Comparison of ENCODE assay signal across 9 mouse cellular contexts in genomic region chr2:84851130-84852040, GRCm38 (mm10). TPM values are rescaled to one million over a fixed set of nuclear protein-coding genes. Genes with fewer than 3 reads are reported as not detected.
A peak's percentile ranks its signal among the peaks of the same experiment; 100 is the strongest.
DNase-seq lines count a peak whose midpoint lies in the region; ATAC-seq and TF ChIP-seq lines count a peak whose summit lies in the region.
"Had no signal": no experiment of that assay in that cellular context is flagged by ENCODE, and none has a peak within 500 bp of the region (broad histone marks: within the 10 kb centered on the region; RNA-seq: fewer than 3 reads in every experiment).

No protein-coding gene starts in this region.

- no peak overlapping the region for H3K9ac ChIP-seq in hindbrain, postnatal 0 days (replicated peaks; ENCODE audit: low read length)
- H3K9ac ChIP-seq in liver, embryonic 12.5 days = no peak overlapping the region
- no peak overlapping the region for H3K9ac ChIP-seq in neural tube, embryonic 13.5 days

- H3K36me3 ChIP-seq in hindbrain, postnatal 0 days (ENCODE audit: insufficient read depth, low read length) = no peaks in the 10 kb centered on the region
- peaks cover 100% of the 10 kb centered on the region for H3K36me3 ChIP-seq in liver, embryonic 12.5 days
- H3K36me3 ChIP-seq in neural tube, embryonic 13.5 days = no peaks in the 10 kb centered on the region

- no peak overlapping the region for H3K4me3 ChIP-seq in hindbrain, postnatal 0 days (ENCODE audit: low read length)
- no peak overlapping the region for H3K4me3 ChIP-seq in liver, embryonic 12.5 days
- H3K4me3 ChIP-seq in neural tube, embryonic 13.5 days = no peak overlapping the region
- H3K4me3 ChIP-seq: megakaryocyte, embryonic 14.5 days had no signal

- peak; percentile 72; the same call in 1 of the 2 replicates for ATAC-seq in hindbrain, postnatal 0 days
- ATAC-seq in liver, embryonic 12.5 days = peak; percentile 79
- ATAC-seq in neural tube, embryonic 13.5 days (ENCODE audit: low read depth) = no peak

- TF ChIP-seq CTCF in hindbrain, postnatal 0 days (IDR thresholded peaks at IDR 0.05; ENCODE audit: low read depth) = no peak

- H3K27me3 ChIP-seq in hindbrain, postnatal 0 days (ENCODE audit: insufficient read depth, low read length) = no peaks in the 10 kb centered on the region
- H3K27me3 ChIP-seq in liver, embryonic 12.5 days (replicated peaks) = no peaks in the 10 kb centered on the region
- H3K27me3 ChIP-seq in neural tube, embryonic 13.5 days = no peaks in the 10 kb centered on the region
- H3K27me3 ChIP-seq: megakaryocyte, embryonic 14.5 days had no signal

- no peaks in the 10 kb centered on the region for H3K4me1 ChIP-seq in hindbrain, postnatal 0 days (ENCODE audit: insufficient read depth, low read length)
- H3K4me1 ChIP-seq in liver, embryonic 12.5 days = peaks cover 61% of the 10 kb centered on the region
- H3K4me1 ChIP-seq in neural tube, embryonic 13.5 days (replicated peaks) = peaks cover 16% of the 10 kb centered on the region
- H3K4me1 ChIP-seq: megakaryocyte, embryonic 14.5 days had no signal

- H3K4me2 ChIP-seq in hindbrain, postnatal 0 days (ENCODE audit: low read depth, low read length) = 0 out of 2 replicates have a peak overlapping the region, but pooled peaks have one; percentile 23
- H3K4me2 ChIP-seq in liver, embryonic 12.5 days = peak overlapping the region; percentile 0; the same call in 1 of the 2 replicates
- H3K4me2 ChIP-seq in neural tube, embryonic 13.5 days = peak overlapping the region; percentile 37; the same call in 1 of the 2 replicates

- H3K9me3 ChIP-seq in hindbrain, postnatal 0 days (ENCODE audit: low read length) = no peaks in the 10 kb centered on the region
- no peaks in the 10 kb centered on the region for H3K9me3 ChIP-seq in liver, embryonic 12.5 days (replicated peaks)
- H3K9me3 ChIP-seq in neural tube, embryonic 13.5 days = no peaks in the 10 kb centered on the region
- H3K9me3 ChIP-seq: megakaryocyte, embryonic 14.5 days had no signal

- DNase-seq in adrenal gland, postnatal 4 days (ENCODE audit: low spot score in 2 of 2) = peak; percentile 41 to 47
- DNase-seq in gastrocnemius, postnatal 25 days = peak; percentile 92
- no peak for DNase-seq in hindbrain, postnatal 0 days (ENCODE audit: low spot score)
- no peak for DNase-seq in right cerebral cortex, adult 18-20 months
- no peak for DNase-seq in cerebellum, postnatal 36 days
- no peak for DNase-seq in thymus, adult 18-20 months

- WGBS in hindbrain, postnatal 0 days = 34% methylated on average over 23 of the region's 23 CpGs
- 66% methylated on average over 23 of the region's 23 CpGs for WGBS in liver, embryonic 12.5 days (ENCODE audit: insufficient replicate concordance)
- 31% methylated on average over 23 of the region's 23 CpGs for WGBS in neural tube, embryonic 13.5 days

- no peak overlapping the region for H3K27ac ChIP-seq in hindbrain, postnatal 0 days
- H3K27ac ChIP-seq in liver, embryonic 12.5 days = peak overlapping the region; percentile 69
- no peak overlapping the region for H3K27ac ChIP-seq in neural tube, embryonic 13.5 days (replicated peaks)

RNA-seq across cellular contexts. Expression of gene Slc43a1, which starts 12.7 kb away (rescaled TPM):
- 10 to 100 TPM in 1 of 2 experiments, 1 to 10 TPM in 1; 8.8 to 11.1 TPM for total RNA-seq in adrenal gland, postnatal 4 days (2021)
- total RNA-seq in gastrocnemius, postnatal 25 days (2021) = 1 to 10 TPM; 7.7 to 8.4 TPM
- 5.8 and 9.3 TPM in 2 replicates for total RNA-seq in hindbrain, postnatal 0 days (2014; rRNA removed)
- 1.3 and 1.5 TPM in 2 replicates for polyA plus RNA-seq in hindbrain, postnatal 0 days (2015; fragmentation: Nextera tagmentation; extraction: Ambion mirVana)
- 153 and 162 TPM in 2 replicates for polyA plus RNA-seq in liver, embryonic 12.5 days (2016; fragmentation: Nextera tagmentation; extraction: Ambion mirVana)
- 2.4 and 3.3 TPM in 2 replicates for polyA plus RNA-seq in neural tube, embryonic 13.5 days (2015; fragmentation: Nextera tagmentation; extraction: Ambion mirVana)

RNA-seq across cellular contexts. Expression of gene Timm10, which starts 24.6 kb away (rescaled TPM):
- 10 to 100 TPM; 40.5 to 43.7 TPM for total RNA-seq in adrenal gland, postnatal 4 days (2021)
- total RNA-seq in gastrocnemius, postnatal 25 days (2021) = 10 to 100 TPM; 49.3 to 51.3 TPM
- total RNA-seq in hindbrain, postnatal 0 days (2014; rRNA removed) = 44.5 and 57.3 TPM in 2 replicates
- 82.5 and 91.7 TPM in 2 replicates for polyA plus RNA-seq in hindbrain, postnatal 0 days (2015; fragmentation: Nextera tagmentation; extraction: Ambion mirVana)
- 50.9 and 54.3 TPM in 2 replicates for polyA plus RNA-seq in liver, embryonic 12.5 days (2016; fragmentation: Nextera tagmentation; extraction: Ambion mirVana)
- polyA plus RNA-seq in neural tube, embryonic 13.5 days (2015; fragmentation: Nextera tagmentation; extraction: Ambion mirVana) = 52.9 and 56.0 TPM in 2 replicates

RNA-seq across cellular contexts. Expression of gene Smtnl1, which starts 28.9 kb away (rescaled TPM):
- total RNA-seq in adrenal gland, postnatal 4 days (2021) = 1 to 10 TPM; 1.8 to 3.9 TPM
- 100 to 1,000 TPM; 101 to 105 TPM for total RNA-seq in gastrocnemius, postnatal 25 days (2021)
- 0.75 TPM in 1 of 2 replicates, not detected in the other for total RNA-seq in hindbrain, postnatal 0 days (2014; rRNA removed)
- not detected in 2 replicates for polyA plus RNA-seq in hindbrain, postnatal 0 days (2015; fragmentation: Nextera tagmentation; extraction: Ambion mirVana)
- polyA plus RNA-seq in liver, embryonic 12.5 days (2016; fragmentation: Nextera tagmentation; extraction: Ambion mirVana) = 0.29 and 0.43 TPM in 2 replicates
- polyA plus RNA-seq in neural tube, embryonic 13.5 days (2015; fragmentation: Nextera tagmentation; extraction: Ambion mirVana) = 0.17 TPM in 1 of 2 replicates, not detected in the other

RNA-seq across cellular contexts. Expression of gene Rtn4rl2, which starts 35.1 kb away (rescaled TPM):
- total RNA-seq in adrenal gland, postnatal 4 days (2021) = 1 to 10 TPM; 2.2 to 3.4 TPM
- total RNA-seq in gastrocnemius, postnatal 25 days (2021) = under 1 TPM; 0.43 to 0.54 TPM
- 10.1 and 12.2 TPM in 2 replicates for total RNA-seq in hindbrain, postnatal 0 days (2014; rRNA removed)
- 4.2 and 4.3 TPM in 2 replicates for polyA plus RNA-seq in hindbrain, postnatal 0 days (2015; fragmentation: Nextera tagmentation; extraction: Ambion mirVana)
- 0.29 and 0.31 TPM in 2 replicates for polyA plus RNA-seq in liver, embryonic 12.5 days (2016; fragmentation: Nextera tagmentation; extraction: Ambion mirVana)
- 6.8 and 7.1 TPM in 2 replicates for polyA plus RNA-seq in neural tube, embryonic 13.5 days (2015; fragmentation: Nextera tagmentation; extraction: Ambion mirVana)

RNA-seq across cellular contexts. Expression of gene Ube2l6, which starts 52.8 kb away (rescaled TPM):
- 10 to 100 TPM; 31.1 to 35.4 TPM for total RNA-seq in adrenal gland, postnatal 4 days (2021)
- 1 to 10 TPM; 4.2 to 8.1 TPM for total RNA-seq in gastrocnemius, postnatal 25 days (2021)
- 12.8 and 22.6 TPM in 2 replicates for total RNA-seq in hindbrain, postnatal 0 days (2014; rRNA removed)
- 16.8 and 17.7 TPM in 2 replicates for polyA plus RNA-seq in hindbrain, postnatal 0 days (2015; fragmentation: Nextera tagmentation; extraction: Ambion mirVana)
- 293 and 321 TPM in 2 replicates for polyA plus RNA-seq in liver, embryonic 12.5 days (2016; fragmentation: Nextera tagmentation; extraction: Ambion mirVana)
- 17.4 and 18.3 TPM in 2 replicates for polyA plus RNA-seq in neural tube, embryonic 13.5 days (2015; fragmentation: Nextera tagmentation; extraction: Ambion mirVana)

Comparison
In these comparisons a context has a peak if more than half of its experiments do, and no peak if none do; other contexts are left out.
1. DNase-seq: peak in adrenal gland, postnatal 4 days (2 of 2) and gastrocnemius, postnatal 25 days (single experiment); none in hindbrain, postnatal 0 days (single experiment), right cerebral cortex, adult 18-20 months (single experiment), cerebellum, postnatal 36 days (0 of 2) and thymus, adult 18-20 months (0 of 2).
2. RNA of gene Smtnl1, which starts 28.9 kb away (total RNA-seq): 101 to 105 TPM in gastrocnemius, postnatal 25 days; 1.8 to 3.9 TPM in adrenal gland, postnatal 4 days and 0.75 TPM in hindbrain, postnatal 0 days; every median in the first group is over 10 times any median in the second.
3. Peak in every context shown above with its lines, with median percentiles within 50 percentile points of each other: H3K4me2 ChIP-seq.